Mouse (Mus musculus) T-helper 1 cell (primary cell): ENCODE measurements around the gene Pygo2.

Source experiments
- in situ Hi-C: fragments of 300-600 bp; cut with MboI, MseI; formaldehyde crosslinking; loops from one replicate; pipeline ENCODE4 v1.15.1; 2025; ENCODE audit warnings: high pct_unique_total_duplicates

Gene Pygo2

GRCm38 (mm10) chr3:89430171-89431159 lies at the start of gene Pygo2:
Gene Pygo2, plus strand, starts transcription at chr3:89430214.
- in situ Hi-C loops: no loop called here

- in situ Hi-C loops: no loop called here
These were observed 49.7 kb upstream of the Pygo2 start for GRCm38 (mm10) chr3:89380291-89380690.

GRCm38 (mm10) chr3:89380711-89381110 lies 49.3 kb upstream of the Pygo2 start:
- in situ Hi-C loops: no loop called here

GRCm38 (mm10) chr3:89381233-89381632 lies 48.8 kb upstream of the Pygo2 start:
- in situ Hi-C loops: no loop called here

- in situ Hi-C loops: no loop called here
These were observed 47.8 kb upstream of the Pygo2 start for GRCm38 (mm10) chr3:89382033-89382882.

GRCm38 (mm10) chr3:89382950-89383349 lies 47.1 kb upstream of the Pygo2 start:
- in situ Hi-C loops: no loop called here

- in situ Hi-C loops: no loop called here
These were observed 46.3 kb upstream of the Pygo2 start for GRCm38 (mm10) chr3:89383651-89384255.

GRCm38 (mm10) chr3:89384331-89385076 lies 45.5 kb upstream of the Pygo2 start:
- in situ Hi-C loops: no loop called here

GRCm38 (mm10) chr3:89385451-89385850 lies 44.6 kb upstream of the Pygo2 start:
- in situ Hi-C loops: no loop called here

- in situ Hi-C loops: no loop called here
These were observed 43.3 kb upstream of the Pygo2 start for GRCm38 (mm10) chr3:89386438-89387420.

- in situ Hi-C loops: no loop called here
These were observed 42.4 kb upstream of the Pygo2 start for GRCm38 (mm10) chr3:89387632-89388031.

GRCm38 (mm10) chr3:89388134-89388881 lies 41.7 kb upstream of the Pygo2 start:
- in situ Hi-C loops: no loop called here

- in situ Hi-C loops: no loop called here
These were observed 40.9 kb upstream of the Pygo2 start for GRCm38 (mm10) chr3:89388901-89389740.

- in situ Hi-C loops: no loop called here
These were observed 39.9 kb upstream of the Pygo2 start for GRCm38 (mm10) chr3:89390111-89390515.

GRCm38 (mm10) chr3:89390699-89391662 lies 39.0 kb upstream of the Pygo2 start:
- in situ Hi-C loops: no loop called here

GRCm38 (mm10) chr3:89391663-89392511 lies 38.1 kb upstream of the Pygo2 start:
- in situ Hi-C loops: no loop called here
